Mouse (Mus musculus): ENCODE measurements around the gene Dnajc13.

The Dnajc13 gene

DNA sequence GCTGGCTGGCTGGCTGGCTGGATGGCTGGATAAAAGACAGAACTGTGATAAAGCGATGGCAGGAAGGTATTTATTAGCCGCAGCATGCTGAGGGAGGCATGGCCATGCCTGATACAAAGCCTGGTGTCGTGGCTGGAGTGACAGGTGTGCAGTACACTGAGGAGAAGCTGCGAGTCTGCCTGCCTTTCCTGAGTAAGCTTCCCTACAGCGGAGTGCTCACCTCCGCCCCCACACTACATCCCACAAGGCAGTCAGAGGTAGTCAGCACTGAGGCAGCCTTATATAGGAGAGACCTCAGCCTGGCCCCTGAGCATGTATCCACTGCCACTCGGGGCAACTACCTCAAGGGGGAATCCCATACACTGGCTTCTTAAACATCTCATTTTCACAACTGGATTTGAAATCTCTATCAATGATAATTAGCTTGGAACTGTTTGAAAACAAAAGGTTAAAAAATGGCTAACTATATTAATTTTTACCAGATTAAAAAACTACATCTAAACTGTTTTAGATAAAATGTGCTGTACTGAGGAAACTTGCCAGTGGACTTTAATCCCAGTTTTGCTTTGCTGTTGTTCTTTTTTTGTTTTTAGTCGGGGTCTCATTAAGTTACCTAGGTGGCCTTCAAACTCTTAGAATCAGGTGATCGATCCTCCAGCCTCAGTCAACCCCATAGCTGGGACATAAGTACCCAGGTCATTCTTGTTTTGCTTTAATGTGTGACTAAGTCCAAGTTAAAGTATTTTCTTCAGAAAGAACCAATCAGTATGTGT is 8.1 kb downstream of the Dnajc13 start:
- no peak for DNase-seq (ENCODE audit: low spot score in 2 of 2)

DNA sequence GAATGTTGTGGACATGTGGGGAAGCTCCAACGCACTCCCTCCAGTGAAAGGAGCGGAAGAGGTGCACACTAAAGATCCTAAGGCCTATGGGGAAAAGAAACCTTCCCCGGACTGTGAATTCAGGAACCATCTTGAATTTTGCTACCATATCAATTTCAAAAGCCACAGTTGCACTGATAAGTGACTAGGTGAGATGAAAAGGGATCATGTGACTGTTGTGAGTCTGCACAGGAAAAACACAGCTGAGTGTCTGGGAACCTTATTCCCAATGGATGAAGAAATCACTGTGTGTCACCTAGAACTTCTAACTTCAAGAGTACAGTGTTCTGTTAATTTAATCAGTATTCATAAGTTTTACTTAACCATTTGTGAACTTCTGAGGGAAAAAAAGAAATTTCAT is 10.1 kb downstream of the Dnajc13 start:
- no peak for DNase-seq (ENCODE audit: low spot score in 2 of 2)

DNA sequence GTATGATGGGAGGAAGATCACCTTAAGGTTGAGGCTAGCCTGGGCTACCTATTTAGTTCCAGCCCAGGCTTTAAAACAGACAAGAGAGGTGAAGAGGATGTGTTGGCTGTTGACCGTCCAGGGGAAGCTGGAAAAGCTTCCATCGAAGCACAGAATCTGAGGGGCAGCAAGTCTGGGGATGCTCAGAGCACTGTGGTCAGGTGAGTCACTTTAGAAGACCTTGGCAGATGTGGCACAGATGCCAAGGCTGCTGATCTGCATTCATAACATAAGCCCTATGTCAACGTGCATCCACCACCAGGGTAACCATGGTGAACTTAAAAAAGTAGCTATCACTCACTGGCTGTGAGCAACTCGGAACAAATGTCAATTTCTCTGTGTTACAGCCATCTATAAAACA is 11.0 kb downstream of the Dnajc13 start:
- DNase-seq (ENCODE audit: low spot score in 2 of 2), result no peak

DNA sequence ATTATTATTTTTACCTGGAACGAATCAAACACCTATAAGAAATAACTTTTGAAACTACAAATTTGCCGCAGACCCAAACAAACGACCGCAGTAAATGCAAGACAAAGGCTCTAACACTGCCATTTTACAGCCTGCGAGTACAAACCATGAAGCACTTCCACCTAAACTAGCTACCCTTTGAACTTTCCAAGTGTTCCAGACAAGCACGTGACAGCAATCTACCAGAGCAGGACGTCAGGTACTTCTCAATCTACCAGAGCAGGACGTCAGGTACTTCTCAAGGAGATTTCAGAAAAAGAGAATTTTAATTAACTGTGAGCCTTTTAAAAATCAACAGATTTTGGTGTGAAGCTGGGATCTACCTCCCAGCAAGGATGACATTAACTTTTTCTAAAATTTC is 11.6 kb downstream of the Dnajc13 start:
- no peak for DNase-seq (ENCODE audit: low spot score in 2 of 2)

DNA sequence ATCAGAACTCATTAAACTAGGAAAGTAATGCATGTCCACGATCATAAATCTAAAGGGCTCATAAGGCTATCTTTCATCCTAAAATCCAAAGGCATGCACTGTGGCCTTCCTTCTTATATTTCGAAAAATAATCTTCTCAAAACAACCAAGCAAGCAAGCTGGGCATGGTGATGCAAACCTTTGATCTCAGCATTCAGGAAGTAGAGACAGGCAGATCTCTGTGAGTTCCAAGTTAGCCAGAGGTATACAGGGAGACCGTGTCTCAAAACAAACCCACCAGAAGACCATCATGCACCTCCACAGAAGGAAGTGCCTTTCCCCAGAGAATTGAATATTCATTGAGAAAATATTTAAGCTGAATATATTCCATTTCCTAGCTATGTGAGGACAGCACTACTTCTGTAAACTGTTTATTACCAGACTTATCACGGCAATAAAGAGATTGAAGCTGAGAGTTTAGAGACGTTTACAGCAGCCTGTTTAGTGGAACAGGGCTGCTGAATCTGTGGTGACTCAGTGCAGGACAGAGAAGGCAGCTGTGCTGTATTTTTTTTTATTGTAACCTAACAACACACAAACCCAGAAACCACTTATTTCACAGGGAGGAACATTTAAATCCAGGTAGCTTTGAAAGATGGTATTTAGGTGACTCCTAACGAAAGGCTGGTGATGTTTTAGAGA is 15.3 kb downstream of the Dnajc13 start:
- DNase-seq (ENCODE audit: low spot score in 2 of 2), result no peak

DNA sequence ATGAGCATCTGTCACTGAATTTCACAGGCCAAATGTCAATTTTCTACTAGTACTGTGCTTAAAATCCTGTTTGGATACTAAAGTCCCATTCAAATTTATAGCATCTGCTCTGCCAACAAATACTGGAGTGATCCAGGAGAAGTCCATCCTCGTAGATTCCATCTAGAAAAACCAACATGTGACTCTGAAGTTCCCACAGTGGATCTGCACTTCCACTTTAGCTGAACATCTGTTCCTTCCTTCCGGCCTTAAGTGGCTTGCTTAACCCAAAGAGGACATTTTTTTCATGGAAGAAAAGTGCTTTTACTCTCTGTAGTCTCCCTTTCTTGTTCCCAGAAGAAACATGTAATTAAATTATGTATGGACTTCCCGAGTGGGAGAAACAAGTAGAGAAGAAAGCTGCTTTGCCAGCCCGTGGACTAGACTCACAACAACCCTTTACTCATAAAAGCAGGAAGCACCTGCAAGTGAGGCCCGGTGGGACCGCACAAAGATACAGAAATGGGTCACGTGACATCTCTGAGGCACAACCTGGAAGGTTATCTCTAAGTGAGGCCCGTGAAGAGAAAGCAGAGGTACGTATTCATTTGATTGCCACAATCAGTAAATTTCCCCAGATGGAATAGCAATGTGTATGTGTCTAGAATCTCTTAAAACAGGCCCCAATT is 18.8 kb downstream of the Dnajc13 start:
- DNase-seq (ENCODE audit: low spot score in 2 of 2), result no peak

DNA sequence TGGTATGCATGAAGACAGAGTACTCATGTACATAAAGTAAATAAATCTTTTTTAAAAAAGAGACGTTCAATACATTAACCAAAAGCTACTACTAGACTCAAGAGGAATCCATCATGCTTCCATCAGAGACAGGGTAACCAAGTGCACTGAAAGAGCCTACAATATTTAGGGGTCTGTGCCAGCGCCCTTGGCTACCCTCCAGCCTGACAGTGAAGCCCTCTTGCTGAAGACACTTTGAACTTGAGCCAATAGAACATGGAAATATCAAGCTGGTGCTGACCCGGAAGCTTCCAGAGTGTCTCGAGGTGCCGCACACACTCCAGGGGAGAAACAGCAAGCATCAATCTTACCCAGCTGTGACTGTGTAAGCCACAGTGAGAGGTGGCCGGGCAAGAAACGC is 22.6 kb downstream of the Dnajc13 start:
- DNase-seq (ENCODE audit: low spot score in 2 of 2), result peak in 1 of 2 experiments; percentile 20

DNA sequence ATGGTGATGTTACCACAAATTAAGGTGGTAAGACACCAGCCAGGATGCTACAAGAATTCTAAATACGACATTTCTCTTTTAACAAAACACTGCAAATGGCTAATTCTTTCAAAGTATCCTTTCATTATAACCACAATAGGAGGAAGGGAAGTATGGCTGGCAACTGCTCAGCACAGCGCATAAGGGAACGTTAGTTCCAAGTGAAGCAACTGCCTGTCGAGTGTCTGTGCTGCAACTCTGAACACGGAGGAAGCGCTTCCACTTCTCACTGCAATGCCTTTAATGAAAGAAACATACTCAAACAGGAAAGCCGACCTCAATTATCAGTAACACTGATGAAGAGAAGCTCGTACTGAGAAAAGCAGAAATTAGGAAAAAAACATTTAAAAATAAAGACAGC is 23.7 kb downstream of the Dnajc13 start:
- no peak for DNase-seq (ENCODE audit: low spot score in 2 of 2)

DNA sequence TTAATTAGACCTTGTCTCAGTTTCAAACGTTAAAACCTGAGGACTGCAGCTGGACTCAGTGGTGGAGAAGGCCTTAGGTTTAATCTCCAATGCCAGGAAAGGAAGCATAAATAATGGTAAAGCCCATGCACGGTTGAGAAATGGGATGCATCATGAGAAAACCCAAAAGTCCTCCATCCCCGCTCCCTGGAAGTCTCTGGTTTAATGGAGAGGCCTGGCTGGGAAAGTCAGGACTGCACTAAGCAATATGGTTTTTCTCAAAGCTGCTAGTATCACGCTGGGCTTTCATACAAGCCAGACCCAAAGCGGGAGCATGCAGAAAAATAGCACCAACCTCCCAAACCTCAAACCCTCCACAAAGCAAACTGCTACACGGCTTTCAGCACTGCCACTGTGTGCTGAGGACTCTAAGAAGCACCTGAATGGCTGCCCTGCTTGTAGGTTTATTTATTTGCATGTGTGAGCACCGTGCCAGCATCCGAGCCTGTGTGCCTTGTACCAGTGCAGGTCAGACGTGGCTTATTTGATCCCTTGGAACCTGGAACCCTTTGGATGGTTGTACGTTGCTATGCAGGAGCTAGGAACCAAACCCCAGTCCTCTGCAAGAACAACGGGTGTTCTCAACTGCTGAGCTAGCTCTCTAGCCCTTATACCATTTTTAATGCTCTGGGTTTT is 26.3 kb downstream of the Dnajc13 start:
- no peak for DNase-seq (ENCODE audit: low spot score in 2 of 2)

DNA sequence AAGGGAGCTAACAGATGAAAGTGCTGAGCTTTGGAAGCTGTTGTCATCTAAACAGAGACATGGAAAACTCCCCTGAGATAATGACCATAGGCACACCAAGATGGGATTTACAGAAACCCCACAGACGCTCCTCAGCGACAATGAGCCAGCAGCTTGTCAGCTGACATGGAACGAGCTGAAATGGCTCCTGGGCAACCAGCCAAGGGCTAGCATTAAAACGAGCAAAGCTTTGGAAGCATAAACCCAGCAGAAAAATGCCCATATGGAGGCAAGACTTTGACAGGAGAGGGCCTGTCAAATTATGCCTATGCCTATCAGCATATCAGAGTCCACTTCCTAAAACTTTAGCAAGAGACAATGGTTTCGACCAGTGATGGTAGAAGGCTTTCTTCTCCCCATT is 27.0 kb downstream of the Dnajc13 start:
- peak in 1 of 2 experiments; percentile 48 for DNase-seq (ENCODE audit: low spot score in 2 of 2)

DNA sequence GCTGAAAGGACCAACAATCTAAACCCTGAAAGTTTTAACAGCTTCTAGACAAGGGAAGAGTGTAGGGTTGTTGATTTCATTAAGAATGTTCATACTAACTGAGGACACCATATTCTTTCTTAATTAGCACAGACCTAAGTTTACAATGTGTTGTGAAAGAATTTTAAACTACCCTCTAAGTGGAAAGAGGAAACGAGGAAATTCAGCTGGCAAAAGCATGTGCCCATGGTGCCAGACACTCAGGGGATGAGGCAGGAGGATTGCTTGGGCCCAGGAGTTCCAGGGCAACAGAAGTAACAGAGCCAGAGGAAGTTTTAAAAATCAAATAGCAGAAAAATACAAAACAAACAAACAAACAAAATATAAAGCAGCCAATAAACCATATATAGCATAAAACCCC is 28.9 kb downstream of the Dnajc13 start:
- no peak for DNase-seq (ENCODE audit: low spot score in 2 of 2)

DNA sequence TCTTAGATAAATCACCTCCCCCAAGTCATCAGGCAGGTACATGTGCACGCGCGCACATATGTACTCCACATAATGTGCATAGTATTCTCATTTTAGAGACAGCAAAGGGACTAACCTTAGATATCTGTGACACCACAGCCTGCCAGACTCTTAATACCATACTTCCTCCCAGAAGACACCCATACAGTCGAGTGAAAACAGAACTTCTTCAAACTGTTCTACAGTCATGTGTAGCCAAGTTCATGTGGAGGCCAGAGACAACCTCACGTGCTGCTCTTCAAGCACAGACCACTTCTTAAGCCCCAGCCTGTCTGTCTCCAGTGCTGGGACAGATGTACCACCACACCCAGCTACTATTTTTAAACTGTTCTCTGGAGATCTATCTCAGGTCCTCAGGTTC is 29.7 kb downstream of the Dnajc13 start:
- no peak for DNase-seq (ENCODE audit: low spot score in 2 of 2)

DNA sequence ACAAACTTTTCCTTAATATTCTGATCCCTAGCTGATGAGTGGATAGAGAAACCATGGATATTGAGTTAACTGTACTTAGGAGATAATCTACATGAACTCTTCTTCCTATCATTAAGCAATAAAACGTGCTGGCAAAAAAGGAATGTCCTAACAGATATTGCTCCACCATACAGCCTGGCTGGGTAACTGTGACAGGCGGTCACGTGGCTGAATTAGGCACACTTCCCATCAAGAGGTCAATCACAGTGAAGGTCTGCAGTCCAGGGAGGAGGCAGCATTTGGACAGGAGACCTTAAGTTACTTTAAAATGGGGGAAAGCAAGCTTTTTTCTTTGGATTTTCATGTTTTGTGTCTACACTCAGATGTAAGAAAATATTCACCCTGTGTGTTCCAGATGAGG is 30.7 kb downstream of the Dnajc13 start:
- DNase-seq (ENCODE audit: low spot score in 2 of 2), result no peak

DNA sequence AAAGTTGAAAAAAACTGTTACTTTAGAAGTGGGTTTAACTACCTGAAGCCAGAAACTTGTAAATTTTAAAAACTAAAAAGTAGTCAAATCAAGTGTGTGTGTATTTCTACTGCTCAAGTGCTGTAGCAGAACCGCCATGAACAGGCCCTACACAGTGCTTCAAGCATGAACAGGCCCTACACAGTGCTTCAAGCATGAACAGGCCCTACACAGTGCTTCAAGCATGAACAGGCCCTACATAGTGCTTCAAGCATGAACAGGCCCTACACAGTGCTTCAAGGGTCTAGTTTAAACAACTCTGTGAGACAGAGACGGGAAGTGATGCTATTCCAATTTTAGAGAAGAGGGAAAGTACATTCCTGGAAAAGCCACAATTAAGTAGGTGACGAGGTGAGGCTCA is 51.3 kb downstream of the Dnajc13 start:
- no peak for DNase-seq (ENCODE audit: low spot score in 2 of 2)

DNA sequence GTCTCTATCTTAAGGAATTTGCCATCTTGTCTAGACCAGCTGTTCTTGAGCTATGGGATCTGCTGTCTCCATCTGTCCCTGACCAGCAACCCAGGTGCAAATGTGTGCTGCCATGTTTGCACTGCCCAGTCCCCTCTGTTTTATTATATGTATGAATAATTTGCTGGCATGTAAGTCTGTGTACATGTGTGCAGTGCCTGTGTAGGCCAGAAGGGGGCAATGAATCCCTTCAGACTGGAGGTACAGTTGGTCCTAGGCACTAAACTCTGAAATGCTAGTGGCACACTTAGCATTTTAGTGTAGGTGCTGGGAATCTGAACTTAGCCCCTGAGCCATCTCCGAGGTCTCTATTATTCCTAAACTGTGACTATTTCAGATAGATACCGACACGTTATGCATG is 58.9 kb downstream of the Dnajc13 start:
- peak in 1 of 2 experiments; percentile 39 for DNase-seq (ENCODE audit: low spot score in 2 of 2)

DNA sequence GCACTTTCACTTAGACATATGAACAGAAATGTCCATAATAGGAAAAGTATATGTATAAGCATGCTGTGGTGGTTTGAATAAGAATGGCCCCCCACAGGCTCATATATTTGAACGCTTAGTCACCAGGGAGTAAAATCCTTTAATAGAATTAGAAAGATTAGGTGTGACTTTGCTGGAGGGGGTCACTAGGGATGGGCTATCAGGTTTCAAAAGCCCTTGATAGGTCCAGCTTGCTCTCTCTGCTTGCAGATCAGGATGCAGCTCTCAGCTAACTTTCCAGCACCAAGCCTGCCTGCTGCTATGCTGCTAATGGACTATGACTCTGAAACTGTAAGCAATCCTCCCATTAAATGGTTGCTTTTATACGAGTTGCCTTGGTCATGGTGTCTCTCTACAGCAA is 68.2 kb downstream of the Dnajc13 start:
- no peak for DNase-seq (ENCODE audit: low spot score in 2 of 2)

DNA sequence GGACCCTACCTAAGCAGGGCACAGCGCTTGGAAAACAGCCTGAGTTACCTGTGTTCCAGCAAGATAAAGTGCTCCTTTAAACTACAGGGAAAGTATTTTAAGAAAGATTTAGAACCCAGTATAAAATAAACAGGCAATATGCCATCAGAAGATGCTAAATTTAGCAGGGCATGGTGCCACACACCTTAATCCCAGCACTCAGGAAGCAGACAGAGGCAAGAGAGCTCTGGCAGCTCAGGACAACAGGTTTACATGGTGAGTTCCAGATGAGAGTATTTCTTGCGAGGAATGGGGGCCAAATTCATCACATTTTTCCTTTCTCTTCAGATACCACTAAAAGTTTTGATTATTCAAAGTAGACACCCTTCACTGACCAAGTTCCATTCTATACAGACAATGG is 68.8 kb downstream of the Dnajc13 start:
- DNase-seq (ENCODE audit: low spot score in 2 of 2), result no peak

DNA sequence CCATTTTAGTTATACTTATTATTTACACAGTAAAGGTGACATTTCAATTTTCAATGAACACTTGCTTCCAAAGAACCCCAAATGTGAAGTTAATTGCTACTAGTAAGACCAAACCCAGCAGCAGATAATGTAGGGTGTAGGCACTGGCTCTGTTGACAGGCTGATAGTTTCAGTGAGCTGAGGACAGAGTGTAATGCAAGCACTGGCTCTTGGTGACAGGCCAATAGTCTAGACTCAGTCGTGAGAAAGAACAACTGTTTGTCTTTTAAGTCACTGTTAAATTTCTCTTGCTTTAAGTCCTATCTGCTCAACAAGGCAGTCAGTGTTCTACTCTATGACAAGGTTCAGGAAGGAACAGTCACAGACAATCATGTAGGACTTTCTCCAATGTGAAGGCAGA is 69.4 kb downstream of the Dnajc13 start:
- DNase-seq (ENCODE audit: low spot score in 2 of 2), result no peak

DNA sequence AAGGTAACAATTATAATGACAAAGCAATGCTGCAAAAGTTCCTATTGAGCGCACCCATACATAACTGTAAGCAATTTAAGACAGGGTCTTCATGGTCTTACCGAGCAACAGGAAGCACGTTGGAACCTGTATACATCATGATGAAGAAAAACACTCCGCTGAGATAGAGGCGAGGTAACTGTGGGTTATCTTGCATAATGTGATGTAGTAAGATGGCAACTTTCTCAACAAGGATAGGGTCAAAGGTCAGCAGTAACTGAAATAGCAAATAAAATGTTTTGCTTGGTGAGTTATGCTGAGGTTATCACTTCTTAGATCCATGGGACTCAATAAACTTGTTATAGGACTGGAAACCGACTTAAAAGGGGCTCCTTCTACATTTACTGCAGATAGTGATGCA is 70.2 kb downstream of the Dnajc13 start:
- DNase-seq (ENCODE audit: low spot score in 2 of 2), result no peak

DNA sequence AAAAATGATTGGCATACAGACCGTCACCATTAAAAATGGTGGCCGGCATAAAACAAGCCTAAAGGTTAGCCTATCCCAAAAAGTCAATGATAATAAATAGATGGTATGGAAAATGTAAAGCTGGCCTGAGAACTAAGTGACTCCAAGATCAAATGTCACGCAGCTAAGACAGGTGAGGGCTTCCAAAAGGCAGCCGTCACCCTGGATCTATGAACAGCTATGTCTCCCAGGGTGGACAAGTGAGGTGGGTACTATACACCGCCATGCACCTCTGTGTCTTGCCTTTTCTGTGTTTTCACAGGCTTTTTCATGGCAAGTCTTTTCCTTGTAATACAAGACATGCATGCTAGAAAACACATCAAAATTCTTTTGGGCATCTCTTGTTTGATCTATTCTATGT is 73.1 kb downstream of the Dnajc13 start:
- no peak for DNase-seq (ENCODE audit: low spot score in 2 of 2)

DNA sequence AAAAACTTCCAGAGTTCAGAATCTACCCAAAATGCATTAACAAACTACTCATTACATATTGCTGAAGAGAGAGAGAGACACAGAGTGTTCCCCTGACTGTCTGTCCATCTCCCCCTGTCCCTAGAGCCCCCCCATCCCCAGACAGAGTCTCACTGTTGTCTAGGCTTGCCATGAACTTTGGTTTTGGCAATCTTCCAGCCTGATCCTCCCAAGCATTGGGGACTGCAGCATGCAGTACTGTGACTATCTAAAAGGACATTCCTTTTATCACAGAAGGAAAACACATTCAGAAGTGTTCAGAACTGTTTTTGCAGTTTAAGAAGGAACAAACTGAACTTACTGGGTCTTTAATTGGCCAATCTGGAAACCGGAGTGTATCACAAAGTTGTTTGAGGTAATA is 74.0 kb downstream of the Dnajc13 start:
- no peak for DNase-seq (ENCODE audit: low spot score in 2 of 2)

DNA sequence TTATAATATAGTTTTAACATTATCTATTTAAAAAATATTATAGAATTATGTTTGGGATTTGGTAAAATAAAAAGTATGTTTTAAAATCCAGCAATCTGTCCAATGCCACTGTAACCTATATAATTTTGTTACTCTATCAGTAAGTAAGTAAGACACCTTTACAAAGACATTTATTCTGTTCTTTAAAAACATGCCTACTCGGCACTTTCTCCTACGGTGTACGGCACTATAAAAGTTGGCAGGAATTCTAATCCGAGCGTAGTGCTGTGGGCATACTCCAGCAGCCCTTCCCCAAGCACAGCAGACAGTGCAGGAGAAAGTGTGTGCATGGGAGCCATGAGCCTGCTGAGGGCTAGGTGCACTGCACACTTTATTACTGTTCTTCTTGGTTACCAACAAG is 75.7 kb downstream of the Dnajc13 start:
- DNase-seq (ENCODE audit: low spot score in 2 of 2), result no peak
